28 mouse cellular contexts compared by ENCODE assay signal in the genomic region with DNA sequence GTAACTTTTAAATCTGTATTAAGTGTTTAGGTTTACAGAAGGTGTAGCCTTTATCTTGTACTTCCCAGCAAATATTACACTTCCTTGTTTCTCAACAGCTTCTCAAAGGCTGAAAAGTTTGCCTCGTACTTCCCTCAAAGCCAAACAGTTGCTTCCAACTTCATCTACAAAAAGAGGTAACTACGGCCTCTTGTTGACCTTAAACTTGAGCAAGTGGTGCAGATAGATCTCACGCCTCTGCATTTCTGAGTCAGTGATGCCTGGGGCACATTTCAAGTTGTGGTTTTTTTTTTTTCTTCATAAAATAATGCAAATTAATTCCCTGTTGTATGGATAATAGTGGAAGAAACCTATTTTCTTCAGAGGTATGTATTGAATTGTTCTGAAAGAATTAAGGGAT. TPM values are rescaled to one million over a fixed set of nuclear protein-coding genes. Genes with fewer than 3 reads are reported as not detected.
"Had no signal": no experiment of that assay in that cellular context is flagged by ENCODE, and none has a peak within 500 bp of the region (broad histone marks: within the 10 kb centered on the region; RNA-seq: fewer than 3 reads in every experiment).

No protein-coding gene starts in this region.

- H3K27me3 ChIP-seq: kidney, embryonic 15.5 days; liver, embryonic 13.5 days; neural tube, embryonic 12.5 days; neural tube, embryonic 15.5 days; stomach, embryonic 15.5 days had no signal

- H3K4me1 ChIP-seq: kidney, embryonic 15.5 days; liver, embryonic 13.5 days; neural tube, embryonic 12.5 days; neural tube, embryonic 15.5 days; stomach, embryonic 15.5 days had no signal

- ATAC-seq: lung, postnatal 0 days had no signal

- H3K9me3 ChIP-seq: kidney, embryonic 15.5 days; liver, embryonic 13.5 days; neural tube, embryonic 12.5 days; neural tube, embryonic 15.5 days; stomach, embryonic 15.5 days had no signal

- H3K4me2 ChIP-seq: kidney, embryonic 15.5 days; liver, embryonic 13.5 days; lung, embryonic 14.5 days; midbrain, embryonic 11.5 days; neural tube, embryonic 12.5 days; neural tube, embryonic 15.5 days; stomach, embryonic 15.5 days had no signal

- H3K9ac ChIP-seq: kidney, embryonic 15.5 days; liver, embryonic 13.5 days; lung, embryonic 14.5 days; neural tube, embryonic 12.5 days; neural tube, embryonic 15.5 days; stomach, embryonic 15.5 days had no signal

- H3K27ac ChIP-seq: kidney, embryonic 15.5 days; left cerebral cortex, adult 2 months; liver, embryonic 13.5 days; neural tube, embryonic 12.5 days; neural tube, embryonic 15.5 days; stomach, embryonic 15.5 days had no signal

- DNase-seq: kidney, postnatal 10 days; kidney, postnatal 36 days; layer of hippocampus, postnatal 36 days; liver, embryonic 13.5 days; lung, embryonic 14.5 days; midbrain, embryonic 14.5 days; right cerebral cortex, adult 18-20 months; right cerebral cortex, postnatal 14 days; right cerebral cortex, postnatal 4 days; thymus, postnatal 4 days had no signal

- H3K4me3 ChIP-seq: kidney, embryonic 15.5 days; left cerebral cortex, adult 2 months; liver, embryonic 13.5 days; neural tube, embryonic 12.5 days; neural tube, embryonic 15.5 days; stomach, embryonic 15.5 days had no signal

RNA-seq across cellular contexts. Expression of gene Gm10135, which starts 8.8 kb away (rescaled TPM):
- total RNA-seq: layer of hippocampus, adult 8-10 months; layer of hippocampus, postnatal 10 days; layer of hippocampus, postnatal 36 days; left cerebral cortex, adult 2 months; left cerebral cortex, postnatal 10 days; left cerebral cortex, postnatal 36 days; liver, adult 2 months; midbrain, postnatal 0 days had no signal
- polyA plus RNA-seq: kidney, embryonic 15.5 days; limb, embryonic 11.5 days; limb, embryonic 14.5 days; liver, adult 2 months; liver, embryonic 13.5 days; liver, embryonic 16.5 days; lung, embryonic 14.5 days; lung, postnatal 0 days; midbrain, embryonic 11.5 days; midbrain, embryonic 14.5 days; midbrain, postnatal 0 days; neural tube, embryonic 12.5 days; neural tube, embryonic 15.5 days; stomach, embryonic 15.5 days had no signal

RNA-seq across cellular contexts. Expression of gene Slc10a4, which starts 41.0 kb away (rescaled TPM):
- total RNA-seq: liver, adult 2 months; megakaryocyte progenitor cell, adult 5-6 weeks; megakaryocyte-erythroid progenitor cell, adult 5-6 weeks had no signal
- polyA plus RNA-seq: liver, adult 2 months had no signal
